Mouse (Mus musculus): ENCODE measurements at regions not wholly inside any gene's neighbourhood (a gene's known extent, or its start where the extent isn't known, plus 50 kb on each side); places are given as distances from the start of the nearest gene placed in this dataset.

DNA sequence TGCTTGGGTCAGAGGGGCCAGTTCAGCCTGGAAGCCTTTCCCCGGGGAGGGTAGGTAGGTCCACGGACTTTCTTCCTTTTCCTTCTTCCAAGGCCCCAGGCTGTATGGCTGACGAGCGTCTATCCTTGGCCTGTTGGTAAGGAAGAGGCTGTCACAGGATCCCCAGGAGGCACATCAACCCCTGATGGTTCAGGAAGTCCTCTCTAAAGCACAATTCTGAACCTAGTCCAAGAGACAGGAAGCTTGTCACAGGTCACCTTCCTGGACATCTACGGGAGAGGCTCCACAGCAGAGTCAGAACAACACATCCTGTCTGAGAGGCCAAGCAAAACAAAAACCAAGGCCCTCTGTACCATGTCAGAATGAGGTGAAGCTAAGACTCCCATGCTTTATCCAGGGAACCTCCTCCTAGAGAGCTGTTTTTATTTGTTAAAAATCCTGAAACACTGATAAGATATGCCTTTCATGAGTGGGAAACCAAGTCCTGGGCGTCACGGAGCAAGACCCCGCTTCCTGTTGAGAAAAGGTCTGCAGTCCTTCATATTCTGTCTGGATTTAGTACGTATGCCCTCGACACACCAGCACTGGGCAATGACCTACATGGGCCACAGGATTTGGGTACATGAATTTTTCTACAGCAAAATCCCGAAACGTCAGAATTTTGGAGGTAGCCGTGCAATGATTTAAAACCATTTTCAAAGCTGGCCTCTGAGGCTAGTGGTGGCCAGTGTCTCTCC lies 52.0 kb upstream of the Snrk start:
- no peak for DNase-seq

DNA sequence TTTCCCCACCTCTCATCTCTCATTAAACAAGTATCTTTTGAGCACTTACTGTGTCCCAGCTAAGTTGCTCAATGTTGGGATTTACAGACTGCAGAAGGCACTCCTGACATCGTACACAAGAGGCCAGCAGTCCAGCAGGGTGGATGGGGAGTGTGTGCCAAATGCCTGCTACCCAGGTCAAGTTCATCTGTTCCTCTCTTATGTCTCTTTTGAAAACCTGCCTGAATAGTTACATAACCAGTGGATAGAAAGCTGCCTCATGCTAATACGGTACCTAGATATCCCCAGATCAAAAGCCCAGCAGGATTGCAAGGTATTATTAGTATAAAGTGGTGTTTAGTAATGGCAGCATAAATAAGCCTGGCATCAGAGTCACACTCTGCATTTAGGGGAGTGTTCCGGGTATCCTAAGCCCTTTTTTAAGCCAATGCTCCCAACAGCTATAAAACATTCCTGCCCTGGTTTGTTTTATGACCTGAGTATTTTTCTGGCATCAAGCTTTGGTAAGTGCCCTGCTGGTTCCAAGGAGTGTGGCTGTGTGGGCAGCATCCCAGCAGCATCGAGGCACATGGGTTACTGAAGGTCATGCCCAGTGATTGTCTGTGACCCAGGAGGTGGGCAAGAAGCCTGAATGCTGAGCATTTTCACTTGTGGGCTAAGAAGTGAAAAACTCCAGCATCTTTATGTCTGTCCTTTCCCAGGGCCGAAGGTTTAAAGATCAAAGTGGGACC lies 59.1 kb upstream of the Pomgnt2 start:
- TF ChIP-seq POLR2A (IDR thresholded peaks at IDR 0.05; ENCODE audit: borderline replicate concordance, insufficient read depth, low read length) (no peak), CTCF (IDR thresholded peaks at IDR 0.05; ENCODE audit: borderline replicate concordance, insufficient read depth, low read depth, low read length) (peak; percentile 46; the same call in 1 of the 2 replicates)
- peaks cover 61% of the 10 kb centered on the region for H3K4me1 ChIP-seq (ENCODE audit: control insufficient read depth, insufficient read depth, low read length)
- H3K27ac ChIP-seq (ENCODE audit: insufficient read depth, low read length): peak overlapping the region; percentile 88
- H3K4me3 ChIP-seq (replicated peaks; ENCODE audit: insufficient read depth, low read depth, low read length): no peak overlapping the region
- peak; percentile 86 to 97 for DNase-seq
- WGBS: 8% methylated on average over 5 of the region's 5 CpGs
- H3K27me3 ChIP-seq (ENCODE audit: control insufficient read depth, insufficient read depth, low read length): no peaks in the 10 kb centered on the region

More for the DNA sequence above, 52.0 kb upstream of the Snrk start:
- Histone ChIP-seq H3K27me3 (ENCODE audit: control insufficient read depth, insufficient read depth, low read length) (no peaks in the 10 kb centered on the region), H3K4me1 (ENCODE audit: control insufficient read depth, insufficient read depth, low read length) (peaks cover 8% of the 10 kb centered on the region), H3K4me3 (replicated peaks; ENCODE audit: insufficient read depth, low read depth, low read length) (no peak overlapping the region), H3K27ac (ENCODE audit: insufficient read depth, low read length) (peak overlapping the region; percentile 0; the same call in 1 of the 2 replicates)
- 73% methylated on average over 13 of the region's 13 CpGs for WGBS
- no peak for TF ChIP-seq POLR2A (IDR thresholded peaks at IDR 0.05; ENCODE audit: borderline replicate concordance, insufficient read depth, low read length)
- TF ChIP-seq CTCF (IDR thresholded peaks at IDR 0.05; ENCODE audit: borderline replicate concordance, insufficient read depth, low read depth, low read length): no peak

DNA sequence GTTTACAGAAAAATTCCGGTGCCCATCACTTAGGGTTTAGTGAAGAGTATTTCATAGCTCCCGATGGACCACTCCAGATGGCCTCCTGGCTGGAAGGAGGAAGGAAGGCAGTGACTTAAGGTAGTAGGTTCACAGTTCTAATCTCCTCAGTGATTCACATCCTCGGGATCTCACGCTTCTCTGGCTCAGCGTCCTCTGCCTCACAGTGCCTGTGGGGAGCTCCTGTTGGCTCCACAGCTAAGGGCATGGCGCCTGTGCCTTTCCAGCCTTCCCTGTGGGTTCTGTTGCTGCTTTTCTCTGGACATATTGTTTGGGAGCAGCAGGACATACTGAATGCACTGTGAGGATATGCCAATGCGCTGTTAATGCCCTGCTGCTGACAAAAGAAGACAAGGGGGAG lies 54.8 kb upstream of the Pomgnt2 start:
- TF ChIP-seq POLR2A (IDR thresholded peaks at IDR 0.05; ENCODE audit: borderline replicate concordance, insufficient read depth, low read length): 0 out of 2 replicates have a peak, but pooled peaks have one; percentile 9
- TF ChIP-seq CTCF (IDR thresholded peaks at IDR 0.05; ENCODE audit: borderline replicate concordance, insufficient read depth, low read depth, low read length): no peak
- peak overlapping the region; percentile 77 for H3K27ac ChIP-seq (ENCODE audit: insufficient read depth, low read length)
- H3K4me1 ChIP-seq (ENCODE audit: control insufficient read depth, insufficient read depth, low read length): peaks cover 68% of the 10 kb centered on the region
- peak; percentile 75 to 86 for DNase-seq
- no peaks in the 10 kb centered on the region for H3K27me3 ChIP-seq (ENCODE audit: control insufficient read depth, insufficient read depth, low read length)
- 8% methylated on average over 7 of the region's 7 CpGs for WGBS
- no peak overlapping the region for H3K4me3 ChIP-seq (replicated peaks; ENCODE audit: insufficient read depth, low read depth, low read length)

DNA sequence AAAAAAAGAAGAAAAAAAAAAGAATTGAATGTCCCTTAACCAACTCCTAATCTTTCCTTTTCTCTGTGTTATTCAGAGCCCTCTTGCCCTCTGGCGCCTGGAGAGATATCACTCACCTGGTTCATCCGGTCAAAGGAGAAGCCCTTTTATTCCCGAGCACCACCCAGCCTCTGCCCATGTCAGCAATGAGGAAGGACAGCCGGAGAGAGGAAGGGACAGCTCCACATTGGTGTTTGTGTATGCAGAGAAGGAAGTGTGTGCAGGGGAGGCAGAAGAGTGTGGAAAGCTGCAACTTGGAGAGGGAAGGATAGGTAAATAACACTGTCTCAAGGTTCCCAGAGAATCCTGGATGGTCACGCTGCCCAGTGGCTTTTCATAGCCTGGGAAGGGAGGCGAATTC lies 54.2 kb upstream of the Pomgnt2 start:
- H3K27ac ChIP-seq (ENCODE audit: insufficient read depth, low read length): peak overlapping the region; percentile 77
- 41% methylated on average over 6 of the region's 6 CpGs for WGBS
- no peak for TF ChIP-seq CTCF (IDR thresholded peaks at IDR 0.05; ENCODE audit: borderline replicate concordance, insufficient read depth, low read depth, low read length)
- TF ChIP-seq POLR2A (IDR thresholded peaks at IDR 0.05; ENCODE audit: borderline replicate concordance, insufficient read depth, low read length): no peak
- peaks cover 62% of the 10 kb centered on the region for H3K4me1 ChIP-seq (ENCODE audit: control insufficient read depth, insufficient read depth, low read length)
- H3K27me3 ChIP-seq (ENCODE audit: control insufficient read depth, insufficient read depth, low read length): no peaks in the 10 kb centered on the region
- peak overlapping the region; percentile 19 for H3K4me3 ChIP-seq (replicated peaks; ENCODE audit: insufficient read depth, low read depth, low read length)
- no peak for DNase-seq

DNA sequence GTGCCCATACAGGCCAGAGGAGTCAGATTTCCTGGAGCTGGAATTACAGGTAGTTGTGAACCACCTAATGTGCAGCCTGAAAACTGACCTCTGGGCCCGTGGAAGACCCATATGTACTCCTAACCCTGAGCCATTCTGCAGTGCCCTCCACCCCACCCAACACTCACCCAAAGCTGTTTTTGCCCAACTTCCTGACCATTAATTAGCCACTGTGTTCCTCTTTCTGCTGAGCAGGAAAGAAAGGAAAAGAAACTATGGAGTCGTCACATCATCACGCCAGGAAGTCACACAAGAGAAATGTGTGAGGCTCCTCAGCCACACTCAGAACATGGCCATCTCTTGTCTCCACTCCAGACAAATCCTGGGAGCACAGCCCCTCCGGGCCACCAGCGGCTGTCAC lies 52.1 kb upstream of the Pomgnt2 start:
- no peak overlapping the region for H3K4me3 ChIP-seq (replicated peaks; ENCODE audit: insufficient read depth, low read depth, low read length)
- no peak for TF ChIP-seq CTCF (IDR thresholded peaks at IDR 0.05; ENCODE audit: borderline replicate concordance, insufficient read depth, low read depth, low read length)
- no peak for TF ChIP-seq POLR2A (IDR thresholded peaks at IDR 0.05; ENCODE audit: borderline replicate concordance, insufficient read depth, low read length)
- 73% methylated on average over 5 of the region's 5 CpGs for WGBS

DNA sequence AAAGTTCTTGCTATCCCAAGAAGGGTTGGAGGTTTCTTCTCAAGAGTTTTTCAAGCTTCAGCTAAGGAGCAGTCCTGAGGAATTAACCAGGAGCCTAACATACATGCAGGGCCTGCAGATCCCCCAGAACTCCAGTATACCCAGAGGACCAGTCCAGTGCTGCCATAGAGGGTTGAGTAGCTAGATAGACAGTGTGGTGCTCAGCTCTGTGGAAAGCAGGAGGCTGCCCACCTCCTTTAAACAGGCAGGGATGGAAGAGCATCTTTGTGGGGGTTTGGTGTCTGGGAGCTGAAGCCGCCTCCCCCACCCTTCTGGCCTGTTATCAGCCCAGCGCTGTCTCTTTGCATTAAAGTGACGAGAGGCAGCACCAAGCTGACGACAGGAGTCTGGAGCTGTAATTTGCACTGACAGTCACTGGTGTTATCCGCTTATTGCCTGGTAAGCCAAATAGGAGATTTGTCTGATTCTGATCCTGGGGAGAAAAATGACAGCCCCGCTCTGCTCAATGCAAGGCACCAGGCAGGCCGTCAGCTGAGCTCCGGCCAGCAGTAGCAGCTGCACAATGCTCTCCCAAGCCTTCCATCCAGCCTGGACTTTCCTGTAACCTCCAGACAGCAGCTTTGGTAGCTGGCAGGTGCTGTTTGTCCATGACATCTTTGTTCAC lies 51.2 kb upstream of the Pomgnt2 start:
- H3K4me1 ChIP-seq (ENCODE audit: control insufficient read depth, insufficient read depth, low read length): peaks cover 44% of the 10 kb centered on the region
- DNase-seq: peak; percentile 63 to 67
- H3K27ac ChIP-seq (ENCODE audit: insufficient read depth, low read length): peak overlapping the region; percentile 85
- H3K4me3 ChIP-seq (replicated peaks; ENCODE audit: insufficient read depth, low read depth, low read length): no peak overlapping the region
- no peaks in the 10 kb centered on the region for H3K27me3 ChIP-seq (ENCODE audit: control insufficient read depth, insufficient read depth, low read length)
- no peak for TF ChIP-seq POLR2A (IDR thresholded peaks at IDR 0.05; ENCODE audit: borderline replicate concordance, insufficient read depth, low read length)
- no peak for TF ChIP-seq CTCF (IDR thresholded peaks at IDR 0.05; ENCODE audit: borderline replicate concordance, insufficient read depth, low read depth, low read length)
- 11% methylated on average over 8 of the region's 8 CpGs for WGBS

More for the DNA sequence above, 52.1 kb upstream of the Pomgnt2 start:
- Histone ChIP-seq H3K4me1 (ENCODE audit: control insufficient read depth, insufficient read depth, low read length) (peaks cover 48% of the 10 kb centered on the region), H3K27me3 (ENCODE audit: control insufficient read depth, insufficient read depth, low read length) (no peaks in the 10 kb centered on the region), H3K27ac (ENCODE audit: insufficient read depth, low read length) (peak overlapping the region; percentile 62)
- DNase-seq: peak in 1 of 2 experiments; percentile 24
